Mouse (Mus musculus) heart, embryonic 14.5 days (tissue): ENCODE data around the gene Xndc1. TPM values are rescaled to one million over a fixed set of nuclear protein-coding genes. Genes with fewer than 3 reads are reported as not detected.
"Not testable (repeated sequence)": the region's sequence is repeated elsewhere in the genome, so short reads cannot be mapped to it uniquely, and the experiment has no call there.

Experiments used
- ATAC-seq: fragments of 200-750 bp; cut with Nextera tagmentation; 2 replicates; pipeline ENCODE4 v1.8.0; 2017; ENCODE audit warnings: low read depth, moderate TSS enrichment; ENCODE audit not compliant: insufficient number of reproducible peaks, insufficient read depth, low FRiP score
- H3K27ac ChIP-seq, 2 experiments: fragments of 200-500 bp in 1 of 2; fragments of 300-500 bp in 1 of 2; sonication (generic) in 1 of 2; replicated peaks in 1 of 2; 2 replicates each; pipeline ENCODE4 v1.5.1; 2012 to 2014; ENCODE audit warnings: low read depth in 2 of 2, low read length in 2 of 2, control low read depth in 1 of 2, mild to moderate bottlenecking in 1 of 2, mixed read lengths in 1 of 2; ENCODE audit not compliant: control insufficient read depth in 1 of 2, insufficient read depth in 1 of 2
- H3K27me3 ChIP-seq: fragments of 300-500 bp; sonication (generic); 2 replicates; pipeline ENCODE4 v1.6.1; 2014; ENCODE audit warnings: mild to moderate bottlenecking, low read length, control low read depth; ENCODE audit not compliant: control insufficient read depth, insufficient read depth
- H3K36me3 ChIP-seq: fragments of 300-500 bp; sonication (generic); 2 replicates; pipeline ENCODE4 v1.6.1; 2014; ENCODE audit warnings: mild to moderate bottlenecking, control low read depth, low read length, mixed read lengths; ENCODE audit not compliant: control insufficient read depth, insufficient read depth
- H3K4me1 ChIP-seq, 2 experiments: fragments of 200-500 bp in 1 of 2; fragments of 300-500 bp in 1 of 2; sonication (generic) in 1 of 2; 2 replicates each; pipeline ENCODE4 v1.6.1; 2012 to 2014; ENCODE audit warnings: low read length in 2 of 2, control low read depth in 1 of 2, mixed read lengths in 1 of 2; ENCODE audit not compliant: control insufficient read depth in 2 of 2, insufficient read depth in 2 of 2
- H3K4me2 ChIP-seq: fragments of 300-500 bp; sonication (generic); 2 replicates; pipeline ENCODE4 v1.6.1; 2014; ENCODE audit warnings: mild to moderate bottlenecking, low read length
- H3K4me3 ChIP-seq, 2 experiments: fragments of 200-500 bp in 1 of 2; fragments of 300-500 bp in 1 of 2; sonication (generic) in 1 of 2; 2 replicates each; pipeline ENCODE4 v1.5.1; 2012 to 2014; ENCODE audit warnings: low read length in 2 of 2, mild to moderate bottlenecking in 2 of 2, control low read depth in 1 of 2, low read depth in 1 of 2, moderate library complexity in 1 of 2; ENCODE audit not compliant: control insufficient read depth in 1 of 2, insufficient read depth in 1 of 2
- H3K9ac ChIP-seq: fragments of 300-500 bp; sonication (generic); 2 replicates; pipeline ENCODE4 v1.6.1; 2014; ENCODE audit warnings: mild to moderate bottlenecking, low read length
- H3K9me3 ChIP-seq: fragments of 300-500 bp; sonication (generic); 2 replicates; pipeline ENCODE4 v1.6.1; 2016; ENCODE audit warnings: low read length, control low read depth; ENCODE audit not compliant: control insufficient read depth
- WGBS: fragments of 180-500 bp; shearing (Covaris S2); extraction: QIAGEN DNeasy Blood & Tissue Kit; methylation state at CpG from one replicate; pipeline ENCODE4 v1.1.7; 2014; 5-methylcytosine and 5-hydroxymethylcytosine counted together
- polyA plus RNA-seq: library from polyadenylated mRNA; unstranded; fragments of >200 nt; fragmentation: Nextera tagmentation; extraction: Ambion mirVana; gene quantifications from 2 replicates; pipeline ENCODE4 v1.2.1, GENCODE M21; 2014

Xndc1 gene
- polyA plus RNA-seq, 1 experiment from 2014 or later: 16.2 TPM

- Histone ChIP-seq H3K27me3 (no peaks in the 10 kb centered on the region), H3K4me1 (no peaks in the 10 kb centered on the region), H3K9me3 (no peaks in the 10 kb centered on the region), H3K4me3 (no peak overlapping the region), H3K9ac (no peak overlapping the region), H3K4me2 (no peak overlapping the region), H3K27ac (no peak overlapping the region), H3K36me3 (peaks cover 81% of the 10 kb centered on the region)
- no peak for ATAC-seq
- 94% methylated on average over 9 of the region's 9 CpGs for WGBS
Measured at GRCm38 (mm10) chr7:102023821-102024220, 41.5 kb upstream of the Xndc1 start.

- Histone ChIP-seq H3K4me2 (no peak overlapping the region), H3K27ac (no peak overlapping the region), H3K4me3 (no peak overlapping the region), H3K9ac (no peak overlapping the region), H3K9me3 (no peaks in the 10 kb centered on the region), H3K27me3 (no peaks in the 10 kb centered on the region), H3K36me3 (peaks cover 78% of the 10 kb centered on the region), H3K4me1 (no peaks in the 10 kb centered on the region)
- ATAC-seq: no peak
- WGBS: 91% methylated on average over 2 of the region's 2 CpGs
Measured at GRCm38 (mm10) chr7:102025187-102026119, 39.9 kb upstream of the Xndc1 start.

GRCm38 (mm10) chr7:102034904-102035303 lies 30.4 kb upstream of the Xndc1 start:
- no peak for ATAC-seq
- H3K9me3 ChIP-seq: no peaks in the 10 kb centered on the region
- WGBS: 100% methylated on average over 1 of the region's 1 CpGs
- H3K27ac ChIP-seq: no peak overlapping the region
- peaks cover 95% of the 10 kb centered on the region for H3K36me3 ChIP-seq
- H3K27me3 ChIP-seq: no peaks in the 10 kb centered on the region
- no peak overlapping the region for H3K9ac ChIP-seq
- no peak overlapping the region for H3K4me2 ChIP-seq
- no peak overlapping the region for H3K4me3 ChIP-seq
- no peaks in the 10 kb centered on the region for H3K4me1 ChIP-seq

GRCm38 (mm10) chr7:102035534-102035933 lies 29.8 kb upstream of the Xndc1 start:
- Histone ChIP-seq H3K9me3 (no peaks in the 10 kb centered on the region), H3K9ac (no peak overlapping the region), H3K4me1 (no peaks in the 10 kb centered on the region), H3K27ac (no peak overlapping the region), H3K4me3 (no peak overlapping the region), H3K27me3 (no peaks in the 10 kb centered on the region), H3K4me2 (no peak overlapping the region), H3K36me3 (peaks cover 96% of the 10 kb centered on the region)
- no peak for ATAC-seq
- WGBS: 82% methylated on average over 2 of the region's 2 CpGs

- Histone ChIP-seq H3K4me1 (no peaks in the 10 kb centered on the region), H3K9ac (no peak overlapping the region), H3K36me3 (peaks cover 92% of the 10 kb centered on the region), H3K27me3 (no peaks in the 10 kb centered on the region), H3K4me3 (no peak overlapping the region), H3K27ac (no peak overlapping the region), H3K4me2 (no peak overlapping the region), H3K9me3 (no peaks in the 10 kb centered on the region)
- no peak for ATAC-seq
- WGBS: 90% methylated on average over 3 of the region's 3 CpGs
Measured at GRCm38 (mm10) chr7:102037318-102037717, 28.0 kb upstream of the Xndc1 start.

GRCm38 (mm10) chr7:102042314-102042713 lies 23.0 kb upstream of the Xndc1 start:
- 84% methylated on average over 2 of the region's 2 CpGs for WGBS

GRCm38 (mm10) chr7:102048524-102048923 lies 16.8 kb upstream of the Xndc1 start:
- H3K27me3 ChIP-seq, H3K4me2 ChIP-seq, H3K27ac ChIP-seq, H3K9me3 ChIP-seq, H3K36me3 ChIP-seq, H3K4me1 ChIP-seq, ATAC-seq, H3K4me3 ChIP-seq, H3K9ac ChIP-seq: not testable (repeated sequence)

More at GRCm38 (mm10) chr7:102042314-102042713, 23.0 kb upstream of the Xndc1 start:
- no peak overlapping the region for H3K4me3 ChIP-seq
- H3K4me2 ChIP-seq: no peak overlapping the region
- no peaks in the 10 kb centered on the region for H3K9me3 ChIP-seq
- no peaks in the 10 kb centered on the region for H3K27me3 ChIP-seq
- no peaks in the 10 kb centered on the region for H3K4me1 ChIP-seq
- H3K36me3 ChIP-seq: peaks cover 48% of the 10 kb centered on the region
- H3K9ac ChIP-seq: no peak overlapping the region
- no peak overlapping the region for H3K27ac ChIP-seq
- ATAC-seq: no peak
